Mouse (Mus musculus) ES-Bruce4 (cell line): ENCODE measurements around the gene Krtap15.

ENCODE experiments used
- CTCF ChIP-seq: IDR thresholded peaks from one replicate; pipeline ENCODE4 v1.8.1; 2011; ENCODE audit warnings: low read depth, low read length
- EP300 ChIP-seq: IDR thresholded peaks from 2 replicates; pipeline ENCODE4 v1.6.1; 2011; ENCODE audit warnings: low read depth, low read length; ENCODE audit not compliant: insufficient read depth
- POLR2A ChIP-seq: IDR thresholded peaks from one replicate; pipeline ENCODE4 v1.8.1; 2011; ENCODE audit warnings: low read length; ENCODE audit not compliant: insufficient read depth

- no peak for TF ChIP-seq CTCF
- TF ChIP-seq EP300: no peak
- no peak for TF ChIP-seq POLR2A
Observed at GRCm38 (mm10) chr16:88823736-88824135, 3.7 kb downstream of the Krtap15 start.
